Mouse (Mus musculus): ENCODE results near the gene Cd300ld2. TPM values are rescaled to one million over a fixed set of nuclear protein-coding genes. Genes with fewer than 3 reads are reported as not detected.
"Not testable (repeated sequence)": the region's sequence is repeated elsewhere in the genome, so short reads cannot be mapped to it uniquely, and the experiment has no call there.

The Cd300ld2 gene
- 1 to 10 TPM in 1 of 4 experiments, not detected in 3; 1.6 TPM for total RNA-seq (2022)

DNA sequence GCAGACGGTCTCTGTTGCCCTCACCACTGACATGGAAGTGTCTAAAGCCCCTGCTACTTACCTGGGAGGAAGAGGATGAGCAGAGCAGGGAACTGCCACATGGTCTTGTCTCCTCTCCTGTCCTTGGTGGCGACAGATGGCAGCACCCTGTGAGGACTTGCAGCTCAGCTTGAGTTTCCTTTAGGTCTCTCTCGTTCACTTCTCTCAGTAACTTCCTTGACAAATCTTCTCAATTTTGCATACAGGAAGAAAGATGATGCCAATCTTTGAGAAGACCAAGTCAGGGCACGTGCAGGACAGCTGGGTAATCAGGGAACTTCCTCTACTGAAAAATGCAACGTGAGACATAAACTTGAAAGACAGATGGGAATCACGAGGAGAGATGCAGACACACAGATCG lies at the start of gene Cd300ld2:
Gene Cd300ld2, minus strand, starts transcription at position 101 of the 400 bp plus-strand sequence.
- DNase-seq = not testable (repeated sequence)

DNA sequence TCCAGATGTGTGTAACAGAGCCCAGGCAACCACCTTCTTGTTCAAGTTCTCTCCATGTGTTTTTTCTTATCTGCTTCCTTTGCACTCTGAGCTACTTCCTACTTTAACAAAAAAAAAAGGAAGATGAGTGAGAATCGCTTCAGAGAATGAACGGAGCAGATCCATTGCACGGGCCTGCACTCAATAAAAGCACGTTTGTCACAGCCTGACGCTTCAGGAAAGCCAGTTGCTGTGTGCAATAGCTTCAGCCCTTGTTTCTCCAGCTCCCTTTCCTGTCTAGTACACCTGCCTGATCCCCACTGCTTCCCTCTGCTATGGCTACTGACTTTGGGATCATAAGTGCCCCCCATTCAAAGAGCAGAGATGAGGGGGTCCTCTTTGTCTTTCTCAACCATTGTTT lies 46.1 kb upstream of the Cd300ld2 start, which contains the start of gene Cd300e:
Gene Cd300e, minus strand, starts transcription at position 101 of the 400 bp plus-strand sequence.
- DNase-seq = no peak

DNA sequence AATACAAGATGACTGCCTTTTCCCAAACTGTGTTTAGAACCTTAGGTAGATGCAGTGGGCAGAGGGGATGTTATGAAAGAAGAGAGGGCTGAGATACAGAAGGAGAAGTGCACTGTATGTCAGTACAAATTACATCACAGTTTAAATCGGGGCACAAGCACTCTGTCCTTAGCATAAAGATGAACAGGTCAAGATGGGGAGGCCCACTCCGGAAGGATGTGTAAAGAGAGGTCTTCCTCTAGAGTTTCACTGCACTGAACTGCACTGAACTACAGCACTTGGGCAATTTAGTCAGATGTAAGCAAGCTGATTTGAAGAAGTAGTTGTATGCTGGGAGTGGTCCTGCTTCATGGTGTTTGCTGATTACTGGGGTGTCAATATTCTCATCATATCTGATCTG lies 43.8 kb upstream of the Cd300ld2 start:
- no peak for DNase-seq

DNA sequence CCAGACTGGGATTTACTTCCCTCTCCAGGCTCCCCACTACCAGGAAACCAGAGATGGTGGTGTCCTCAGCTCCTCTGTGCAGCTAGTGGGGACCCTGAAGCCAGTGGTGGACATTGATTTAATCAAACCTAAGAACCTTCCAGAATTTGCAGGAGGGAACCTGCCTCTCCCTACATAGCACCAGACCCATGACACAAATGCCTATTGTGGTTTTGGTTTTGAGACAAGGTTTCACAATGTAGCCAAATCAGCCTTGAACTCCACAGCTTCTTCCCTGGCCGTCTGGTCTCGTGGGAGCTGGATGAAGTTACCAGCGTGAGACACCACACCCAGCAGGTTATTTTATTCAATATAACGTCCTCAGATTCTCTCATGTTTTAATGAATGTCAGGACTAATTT lies 42.7 kb upstream of the Cd300ld2 start:
- no peak for DNase-seq

DNA sequence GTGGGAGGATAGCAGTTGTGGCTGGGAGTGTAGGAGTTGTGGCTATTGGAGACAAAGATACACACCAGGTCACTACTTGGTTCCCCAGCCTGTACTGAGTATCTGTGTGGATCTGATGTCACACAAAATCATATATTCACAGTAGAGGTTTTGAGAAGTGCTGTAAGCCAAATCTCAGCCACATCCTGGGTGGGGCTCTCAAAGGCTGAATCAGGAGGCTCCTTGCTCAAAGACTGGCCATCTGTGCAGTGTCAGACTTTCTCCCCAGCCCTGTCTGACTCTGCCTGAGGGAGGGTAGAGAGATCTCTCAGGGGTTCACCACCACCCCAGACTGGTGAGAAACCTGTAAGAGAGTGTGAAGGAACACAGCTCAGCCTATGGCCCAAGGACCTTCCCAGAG lies 38.5 kb upstream of the Cd300ld2 start:
- DNase-seq = no peak

DNA sequence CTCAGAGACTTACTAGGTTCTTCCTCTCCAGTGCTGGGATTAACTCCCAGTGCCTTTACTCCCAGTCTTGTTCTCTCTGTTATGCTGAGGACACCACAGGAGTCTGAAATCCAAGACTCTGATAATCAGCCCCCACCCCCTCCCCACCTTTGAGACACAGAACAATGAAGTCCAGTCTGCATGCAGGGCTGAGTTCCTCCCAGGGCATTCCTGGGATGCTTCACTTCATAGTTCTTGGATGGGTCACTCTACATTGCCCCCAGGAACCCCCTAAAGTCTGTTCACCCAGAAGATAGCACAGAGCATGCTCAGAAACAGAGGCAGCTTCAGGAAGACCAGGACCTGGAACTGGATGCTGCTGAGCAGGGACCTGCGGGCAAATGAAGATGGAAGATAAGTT lies 37.0 kb upstream of the Cd300ld2 start:
- no peak for DNase-seq

DNA sequence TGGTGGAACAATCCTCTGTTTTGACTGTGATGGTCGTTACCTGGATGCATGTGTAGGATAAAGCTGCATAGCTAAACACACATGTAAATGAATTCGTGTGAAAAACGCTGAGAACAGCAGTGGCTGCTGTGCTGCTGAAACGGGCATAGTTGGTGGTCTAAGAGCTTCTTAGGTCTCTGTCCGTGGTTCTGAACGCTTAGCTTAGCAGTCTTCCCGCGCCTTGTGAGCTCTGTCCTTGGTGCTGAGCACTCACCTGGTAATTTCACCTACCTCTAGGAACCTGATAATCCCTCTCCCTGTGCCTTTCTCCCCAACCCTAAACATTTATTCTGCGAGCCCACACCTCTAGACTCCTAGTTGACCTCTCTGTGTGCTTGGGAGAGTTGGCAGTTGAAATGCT lies 36.2 kb upstream of the Cd300ld2 start:
- no peak for DNase-seq

DNA sequence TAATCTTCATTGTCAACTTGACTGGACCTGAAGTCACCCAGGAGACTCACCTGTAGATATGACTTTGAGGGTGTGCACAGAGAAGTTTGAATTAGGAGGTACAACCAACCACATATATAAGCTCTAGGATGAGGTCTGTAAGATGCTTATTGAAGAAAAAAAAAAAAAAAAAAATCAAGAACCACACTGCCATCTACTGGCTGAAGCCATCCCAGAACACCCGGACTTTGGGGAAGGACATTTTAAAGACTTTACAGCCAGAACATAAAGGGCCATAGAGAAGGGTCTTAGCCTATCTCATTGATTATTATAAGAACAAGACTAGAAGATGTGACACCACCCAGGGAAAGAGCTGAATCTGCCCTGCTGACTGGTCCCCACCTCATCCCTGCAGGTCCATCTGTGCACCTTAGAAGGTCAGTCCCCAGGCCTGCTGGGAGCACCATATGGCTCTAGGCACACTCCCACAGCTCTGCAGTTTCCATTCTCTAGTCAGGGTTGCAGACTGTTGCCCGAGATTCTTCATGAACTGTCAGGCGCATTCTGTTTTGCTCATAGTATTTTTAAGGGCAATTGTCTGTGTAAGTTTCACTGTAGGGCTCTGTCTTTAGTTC lies 33.4 kb upstream of the Cd300ld2 start:
- DNase-seq = no peak

DNA sequence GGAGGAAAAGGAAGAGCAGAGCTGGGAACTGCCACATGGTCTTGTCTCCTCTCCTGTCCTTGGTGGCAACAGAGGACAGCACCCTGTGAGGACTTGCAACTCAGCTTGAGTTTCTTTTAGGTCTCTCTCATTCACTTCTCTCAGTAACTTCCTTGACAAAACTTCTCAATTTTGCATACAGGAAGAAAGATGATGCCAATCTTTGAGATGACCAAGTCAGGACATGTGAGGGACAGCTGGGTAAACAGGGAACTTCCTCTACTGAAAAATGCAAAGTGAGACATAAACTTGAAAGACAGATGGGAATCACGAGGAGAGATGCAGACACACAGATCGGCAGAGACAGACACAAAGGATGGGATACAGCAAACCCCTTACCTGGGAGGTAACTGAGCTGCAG lies 32.3 kb upstream of the Cd300ld2 start, which contains the start of gene Cd300ld3:
Gene Cd300ld3, minus strand, starts transcription at position 151 of the 400 bp plus-strand sequence.
- DNase-seq = no peak

DNA sequence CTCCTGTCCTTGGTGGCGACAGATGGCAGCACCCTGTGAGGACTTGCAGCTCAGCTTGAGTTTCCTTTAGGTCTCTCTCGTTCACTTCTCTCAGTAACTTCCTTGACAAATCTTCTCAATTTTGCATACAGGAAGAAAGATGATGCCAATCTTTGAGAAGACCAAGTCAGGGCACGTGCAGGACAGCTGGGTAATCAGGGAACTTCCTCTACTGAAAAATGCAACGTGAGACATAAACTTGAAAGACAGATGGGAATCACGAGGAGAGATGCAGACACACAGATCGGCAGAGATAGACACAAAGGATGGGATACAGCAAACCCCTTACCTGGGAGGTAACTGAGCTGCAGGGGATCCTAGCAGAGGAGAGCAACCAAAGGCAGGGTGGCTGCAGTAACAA lies 21.7 kb upstream of the Cd300ld2 start, which contains the start of gene Cd300ld5:
Gene Cd300ld5, minus strand, starts transcription at position 101 of the 400 bp plus-strand sequence.
- not testable (repeated sequence) for DNase-seq

DNA sequence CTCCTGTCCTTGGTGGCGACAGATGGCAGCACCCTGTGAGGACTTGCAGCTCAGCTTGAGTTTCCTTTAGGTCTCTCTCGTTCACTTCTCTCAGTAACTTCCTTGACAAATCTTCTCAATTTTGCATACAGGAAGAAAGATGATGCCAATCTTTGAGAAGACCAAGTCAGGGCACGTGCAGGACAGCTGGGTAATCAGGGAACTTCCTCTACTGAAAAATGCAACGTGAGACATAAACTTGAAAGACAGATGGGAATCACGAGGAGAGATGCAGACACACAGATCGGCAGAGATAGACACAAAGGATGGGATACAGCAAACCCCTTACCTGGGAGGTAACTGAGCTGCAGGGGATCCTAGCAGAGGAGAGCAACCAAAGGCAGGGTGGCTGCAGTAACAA lies 10.9 kb upstream of the Cd300ld2 start, which contains the start of gene Cd300ld4:
Gene Cd300ld4, minus strand, starts transcription at position 101 of the 400 bp plus-strand sequence.
- DNase-seq = not testable (repeated sequence)

DNA sequence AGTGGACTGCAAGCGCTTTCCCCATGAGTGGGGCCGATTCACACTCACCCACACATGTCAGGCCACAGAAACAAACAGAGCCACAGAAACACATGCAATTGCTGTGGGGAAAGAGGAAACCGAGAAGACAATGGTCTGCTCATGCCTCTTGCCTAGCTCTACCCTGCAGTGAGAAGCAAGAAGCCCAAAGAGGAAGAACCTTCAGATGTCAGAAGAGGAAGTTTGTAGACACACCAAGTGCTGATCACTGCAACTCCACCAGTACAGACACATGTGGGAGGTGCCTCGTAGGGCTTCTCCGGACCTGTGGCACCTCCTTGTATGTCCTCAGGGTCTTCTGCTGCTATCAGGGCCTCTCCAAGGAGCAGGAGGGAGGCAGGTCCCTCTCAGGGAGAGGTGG lies 11.9 kb downstream of the Cd300ld2 start:
- DNase-seq = no peak

DNA sequence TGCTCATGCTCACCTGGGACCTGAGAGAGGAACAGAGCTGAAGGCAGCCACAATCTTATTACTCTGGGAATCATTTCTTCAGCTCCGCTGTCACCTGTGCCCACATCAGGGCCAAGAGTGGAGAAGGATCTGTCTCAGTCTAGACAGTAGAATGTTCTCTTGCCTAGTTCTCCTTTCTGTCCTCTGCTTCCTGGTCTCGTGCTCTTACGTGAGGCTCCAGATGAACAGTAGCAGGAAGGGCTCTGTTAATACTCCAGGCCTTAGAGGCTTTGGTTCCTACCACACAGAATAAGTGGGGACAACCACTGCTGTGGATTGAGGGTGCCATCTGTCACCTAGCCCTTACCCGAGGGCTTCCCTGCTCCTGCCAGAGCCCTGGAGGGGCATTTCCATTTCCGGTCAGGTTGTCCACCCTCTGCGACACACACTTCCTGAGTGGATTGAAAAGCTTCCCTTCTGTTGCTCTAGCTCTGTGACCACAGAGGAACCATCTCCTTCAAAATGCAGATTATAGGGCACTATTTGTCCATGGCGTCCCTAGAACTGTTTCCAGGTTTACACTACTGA lies 14.4 kb downstream of the Cd300ld2 start, which contains the start of gene Cd300c2:
Gene Cd300c2, minus strand, starts transcription at position 407 of the 567 bp plus-strand sequence.
- no peak for DNase-seq

DNA sequence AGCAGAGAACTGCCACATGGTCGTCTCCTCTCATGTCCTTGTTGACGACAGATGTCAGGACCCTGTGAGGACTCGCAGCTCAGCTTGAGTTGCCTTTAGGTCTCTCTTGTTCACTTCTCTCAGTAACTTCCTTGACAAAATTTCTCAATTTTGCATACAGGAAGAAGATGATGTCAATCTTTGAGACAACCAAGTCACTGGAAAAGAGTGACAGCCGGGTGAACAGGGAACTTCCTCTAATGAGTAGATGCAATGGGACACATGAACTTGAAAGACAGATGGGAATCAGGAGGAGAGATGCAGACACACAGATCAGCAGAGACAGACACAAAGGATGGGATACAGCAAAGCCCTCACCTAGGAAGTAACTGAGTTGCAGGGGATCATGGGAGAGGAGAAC lies 26.2 kb downstream of the Cd300ld2 start, which contains the start of gene Cd300ld:
Gene Cd300ld, minus strand, starts transcription at position 130 of the 400 bp plus-strand sequence.
- no peak for DNase-seq

DNA sequence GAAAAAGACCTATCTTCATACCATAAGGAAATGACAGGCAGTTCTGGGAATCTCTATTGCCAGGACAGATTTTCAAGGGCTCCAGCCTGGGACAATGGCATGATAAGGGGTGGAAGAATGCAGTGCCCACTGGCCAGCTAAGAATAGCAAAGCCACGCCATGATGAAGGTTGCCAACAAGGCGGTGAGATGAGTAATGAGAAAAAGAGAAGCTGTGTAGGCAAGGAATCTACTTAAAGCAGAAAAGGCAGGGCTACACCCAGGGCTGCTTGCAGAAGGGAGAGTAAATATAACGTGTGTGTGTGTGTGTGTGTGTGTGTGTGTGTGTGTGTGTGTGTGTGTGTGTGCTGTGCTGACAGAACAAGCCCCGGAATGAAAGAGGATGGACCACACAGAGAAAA lies 34.1 kb downstream of the Cd300ld2 start:
- DNase-seq = no peak

DNA sequence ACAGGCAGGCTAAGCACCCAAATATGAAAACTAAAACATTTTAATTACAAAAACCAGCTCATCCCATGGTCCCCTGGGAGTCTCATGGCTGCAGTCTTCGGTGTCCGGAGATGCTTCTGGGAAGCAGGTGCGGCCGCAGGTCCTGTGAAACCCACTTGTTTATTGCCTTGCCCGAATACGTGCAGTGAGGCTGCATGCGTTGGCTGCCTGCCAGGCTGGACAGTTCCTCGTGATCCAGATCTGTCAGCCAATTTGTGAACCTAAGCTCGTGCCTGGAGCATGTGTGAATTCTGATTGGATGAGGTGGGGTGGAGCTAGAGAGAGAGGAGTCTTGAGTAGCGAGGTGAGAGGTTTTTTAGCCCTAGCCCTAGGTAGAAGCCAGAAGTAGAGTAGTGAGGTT lies 43.3 kb downstream of the Cd300ld2 start:
- DNase-seq = no peak

DNA sequence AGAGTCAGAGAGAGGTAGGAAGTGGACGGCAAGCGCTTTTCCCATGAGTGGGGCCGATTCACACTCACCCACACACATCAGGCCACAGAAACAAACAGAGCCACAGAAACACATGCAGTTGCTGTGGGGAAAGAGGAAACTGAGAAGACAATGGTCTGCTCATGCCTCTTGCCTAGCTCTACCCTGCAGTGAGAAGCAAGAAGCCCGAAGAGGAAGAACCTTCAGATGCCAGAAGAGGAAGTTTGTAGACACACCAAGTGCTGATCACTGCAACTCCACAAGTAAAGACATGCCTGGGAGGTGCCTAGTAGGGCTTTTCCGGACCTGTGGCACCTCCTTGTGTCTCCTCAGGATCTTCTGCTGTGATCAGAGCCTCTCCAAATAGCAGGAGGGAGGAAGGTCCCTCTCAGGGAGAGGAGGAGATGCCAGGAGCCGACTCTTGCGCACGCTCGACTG lies 47.2 kb downstream of the Cd300ld2 start, which contains the start of gene Cd300c:
Gene Cd300c, minus strand, starts transcription at position 406 of the 456 bp plus-strand sequence.
- DNase-seq = no peak

DNA sequence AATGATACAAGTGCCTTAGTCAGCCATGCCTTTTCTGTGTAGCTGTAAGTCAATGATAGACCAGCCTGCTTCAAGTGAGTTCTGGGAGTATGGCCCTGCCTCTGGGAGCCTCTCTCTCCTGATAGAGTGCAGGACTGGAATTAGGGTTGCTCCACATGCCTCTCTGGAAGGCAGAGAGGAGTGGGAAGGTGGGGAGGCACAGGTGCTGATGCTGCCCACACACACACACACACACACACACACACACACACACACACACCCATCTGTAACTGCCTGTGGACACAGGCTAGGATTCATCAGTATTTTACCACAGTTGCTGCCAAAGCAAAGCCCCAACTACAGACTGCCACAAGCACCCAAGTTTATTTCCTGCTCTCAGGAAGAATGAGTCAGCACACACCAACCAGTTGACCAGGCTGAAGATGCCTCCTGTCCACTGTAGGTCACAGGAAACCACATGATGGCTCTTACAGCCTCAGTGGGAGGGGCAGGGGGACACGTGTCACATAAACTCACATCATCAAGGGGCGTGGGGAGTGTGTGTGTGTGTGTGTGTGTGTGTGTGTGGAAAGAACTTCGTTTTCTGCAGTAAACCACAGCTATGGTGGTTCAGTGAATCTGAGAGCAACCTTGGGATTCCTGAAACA lies 50.7 kb downstream of the Cd300ld2 start:
- DNase-seq = peak; percentile 17

DNA sequence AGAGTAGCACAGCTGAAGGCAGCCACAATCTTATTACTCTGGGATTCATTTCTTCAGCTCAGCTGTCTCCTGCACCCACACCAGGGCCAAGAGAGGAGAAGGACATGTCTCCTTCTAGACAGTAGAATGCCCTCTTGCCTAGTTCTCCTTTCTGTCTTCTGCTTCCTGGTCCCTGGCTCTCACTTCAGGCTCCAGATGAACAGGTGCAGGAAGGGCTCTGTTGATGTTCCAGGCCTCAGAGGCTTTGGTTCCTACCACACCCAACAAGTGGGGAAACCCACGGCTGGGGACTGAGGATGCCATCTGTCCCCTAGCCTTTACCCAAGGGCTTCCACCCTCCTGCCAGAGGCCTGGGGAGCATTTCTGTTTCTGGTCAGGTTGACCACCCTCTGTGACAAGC lies 55.6 kb downstream of the Cd300ld2 start:
- DNase-seq = no peak

Data from adrenal gland, adult 8-10 months (tissue).